Mouse (Mus musculus) intestine, embryonic 16.5 days (tissue): ENCODE data around the gene Cep135. TPM values are rescaled to one million over a fixed set of nuclear protein-coding genes. Genes with fewer than 3 reads are reported as not detected.

ENCODE experiments used
- ATAC-seq: fragments of 200-750 bp; cut with Nextera tagmentation; 2 replicates; pipeline ENCODE4 v1.8.0; 2017; ENCODE audit warnings: moderate TSS enrichment, moderate library complexity
- H3K27ac ChIP-seq: fragments of 300-500 bp; sonication (generic); 2 replicates; pipeline ENCODE4 v1.5.1; 2014; ENCODE audit warnings: mild to moderate bottlenecking, low read length
- H3K27me3 ChIP-seq: fragments of 300-500 bp; sonication (generic); replicated peaks from 2 replicates; pipeline ENCODE4 v1.6.1; 2014; ENCODE audit warnings: low read length, control low read depth, mixed read lengths; ENCODE audit not compliant: control insufficient read depth, insufficient read depth
- H3K36me3 ChIP-seq: fragments of 300-500 bp; sonication (generic); 2 replicates; pipeline ENCODE4 v1.6.1; 2014; ENCODE audit warnings: low read length, control low read depth; ENCODE audit not compliant: control insufficient read depth, insufficient read depth
- H3K4me1 ChIP-seq: fragments of 300-500 bp; sonication (generic); 2 replicates; pipeline ENCODE4 v1.6.1; 2014; ENCODE audit warnings: low read length, control low read depth, mixed read lengths; ENCODE audit not compliant: control insufficient read depth, insufficient read depth
- H3K4me2 ChIP-seq: fragments of 300-500 bp; sonication (generic); 2 replicates; pipeline ENCODE4 v1.6.1; 2014; ENCODE audit warnings: low read depth, low read length, control low read depth
- H3K4me3 ChIP-seq: fragments of 300-500 bp; sonication (generic); 2 replicates; pipeline ENCODE4 v1.5.1; 2014; ENCODE audit warnings: mild to moderate bottlenecking, low read length
- H3K9ac ChIP-seq: fragments of 300-500 bp; sonication (generic); 2 replicates; pipeline ENCODE4 v1.6.1; 2014; ENCODE audit warnings: low read depth, low read length
- H3K9me3 ChIP-seq: fragments of 300-500 bp; sonication (generic); 2 replicates; pipeline ENCODE4 v1.6.1; 2016; ENCODE audit warnings: low read length, control low read depth; ENCODE audit not compliant: control insufficient read depth
- WGBS: fragments of 180-500 bp; shearing (Covaris S2); extraction: QIAGEN DNeasy Blood & Tissue Kit; methylation state at CpG from one replicate; pipeline ENCODE4 v1.1.7; 2014; 5-methylcytosine and 5-hydroxymethylcytosine counted together
- polyA plus RNA-seq: library from polyadenylated mRNA; unstranded; fragments of >200 nt; fragmentation: Nextera tagmentation; extraction: Ambion mirVana; gene quantifications from 2 replicates; pipeline ENCODE4 v1.2.1, GENCODE M21; 2015

Cep135 gene
- polyA plus RNA-seq, 1 experiment from 2014 or later = 4.8 TPM

DNA sequence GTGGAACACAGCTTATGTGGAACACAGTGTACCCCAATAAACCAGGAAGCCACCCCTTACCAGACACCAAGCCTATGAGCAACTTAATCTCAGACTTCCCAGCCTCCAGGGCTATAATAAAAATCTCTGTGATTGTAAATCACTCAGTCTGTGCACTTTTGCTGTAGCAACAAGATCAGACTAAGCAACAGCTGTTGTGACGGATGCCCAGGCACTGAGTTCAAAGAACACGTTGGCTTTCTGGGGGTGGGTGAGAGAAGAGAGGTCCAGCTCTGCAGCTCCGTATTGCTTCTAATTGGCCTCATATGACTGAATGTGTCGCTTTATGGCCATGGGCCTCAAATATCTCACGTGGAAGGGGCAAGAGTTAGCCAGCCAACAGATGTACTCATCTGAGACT, 80.0 kb downstream of the Cep135 start:
- Histone ChIP-seq H3K4me2 (no peak overlapping the region), H3K27me3 (no peaks in the 10 kb centered on the region), H3K36me3 (no peaks in the 10 kb centered on the region), H3K9me3 (no peaks in the 10 kb centered on the region), H3K4me1 (peaks cover 6% of the 10 kb centered on the region), H3K4me3 (no peak overlapping the region), H3K27ac (no peak overlapping the region), H3K9ac (no peak overlapping the region)
- peak; percentile 83 for ATAC-seq
- 49% methylated on average over 5 of the region's 5 CpGs for WGBS

- peaks cover 6% of the 10 kb centered on the region for H3K4me1 ChIP-seq
- no peak overlapping the region for H3K4me3 ChIP-seq
- 90% methylated on average over 10 of the region's 10 CpGs for WGBS
- no peak overlapping the region for H3K27ac ChIP-seq
- no peaks in the 10 kb centered on the region for H3K27me3 ChIP-seq
- no peak for ATAC-seq
- H3K4me2 ChIP-seq = no peak overlapping the region
- H3K36me3 ChIP-seq = no peaks in the 10 kb centered on the region
- H3K9me3 ChIP-seq = no peaks in the 10 kb centered on the region
- H3K9ac ChIP-seq = no peak overlapping the region
Observed at GRCm38 (mm10) chr5:76670183-76670582, 81.7 kb downstream of the Cep135 start.

GRCm38 (mm10) chr5:76674022-76674653, 85.6 kb downstream of the Cep135 start:
- no peak overlapping the region for H3K27ac ChIP-seq
- no peaks in the 10 kb centered on the region for H3K4me1 ChIP-seq
- H3K27me3 ChIP-seq = no peaks in the 10 kb centered on the region
- H3K36me3 ChIP-seq = no peaks in the 10 kb centered on the region
- ATAC-seq = no peak
- H3K4me2 ChIP-seq = no peak overlapping the region
- H3K9me3 ChIP-seq = no peaks in the 10 kb centered on the region
- H3K9ac ChIP-seq = no peak overlapping the region
- WGBS = 88% methylated on average over 5 of the region's 5 CpGs
- no peak overlapping the region for H3K4me3 ChIP-seq

DNA sequence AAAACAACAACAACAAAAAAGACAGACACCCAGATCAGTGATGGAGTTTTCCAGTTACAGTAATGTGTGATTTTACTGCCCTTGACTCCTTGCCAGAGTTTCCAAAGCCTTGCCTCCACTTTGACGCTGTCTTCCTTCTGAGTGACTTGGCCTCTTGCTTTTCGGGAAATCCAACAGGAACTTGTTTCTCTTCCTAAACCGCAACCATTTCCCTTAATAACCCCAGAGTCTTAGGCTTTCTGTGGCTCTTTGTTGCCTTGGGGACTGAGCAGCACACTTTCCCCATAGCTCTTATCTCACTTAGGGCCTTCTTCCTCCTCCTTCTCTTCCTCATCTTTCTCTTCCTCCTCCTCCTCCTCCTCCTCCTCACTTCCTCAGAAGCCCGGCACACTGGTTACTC, 86.9 kb downstream of the Cep135 start:
- H3K27me3 ChIP-seq = no peaks in the 10 kb centered on the region
- H3K9me3 ChIP-seq = no peaks in the 10 kb centered on the region
- no peaks in the 10 kb centered on the region for H3K36me3 ChIP-seq
- H3K4me3 ChIP-seq = no peak overlapping the region
- no peak for ATAC-seq
- no peak overlapping the region for H3K9ac ChIP-seq
- no peak overlapping the region for H3K4me2 ChIP-seq
- 71% methylated on average over 4 of the region's 4 CpGs for WGBS
- no peaks in the 10 kb centered on the region for H3K4me1 ChIP-seq
- H3K27ac ChIP-seq = no peak overlapping the region

DNA sequence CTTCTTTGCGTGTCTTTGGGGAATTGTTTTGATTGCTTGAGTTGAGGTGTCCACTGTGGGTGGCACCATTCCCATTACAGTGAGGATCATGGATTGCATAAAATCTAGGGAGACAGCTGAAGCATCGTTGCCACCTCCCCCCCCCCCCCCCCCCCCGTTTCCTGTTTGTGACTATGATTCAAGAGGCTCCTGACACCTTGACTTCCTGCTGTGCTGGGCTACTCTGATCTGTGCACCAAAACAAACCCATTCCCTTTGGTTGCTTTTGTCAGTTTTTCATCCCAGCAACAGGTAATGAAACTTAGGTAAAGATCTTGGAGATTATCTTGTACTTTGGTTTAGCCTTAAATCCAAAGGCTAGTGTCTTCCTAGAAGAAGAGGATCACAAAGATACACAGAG, 92.5 kb downstream of the Cep135 start:
- no peak overlapping the region for H3K9ac ChIP-seq
- WGBS = 70% methylated on average over 2 of the region's 3 CpGs
- H3K4me2 ChIP-seq = no peak overlapping the region
- no peak overlapping the region for H3K27ac ChIP-seq
- H3K4me1 ChIP-seq = 0 out of 2 replicates have a peak, but pooled peaks cover 2% of the 10 kb centered on the region
- H3K4me3 ChIP-seq = no peak overlapping the region
- ATAC-seq = no peak
- H3K36me3 ChIP-seq = no peaks in the 10 kb centered on the region
- H3K9me3 ChIP-seq = no peaks in the 10 kb centered on the region
- no peaks in the 10 kb centered on the region for H3K27me3 ChIP-seq

DNA sequence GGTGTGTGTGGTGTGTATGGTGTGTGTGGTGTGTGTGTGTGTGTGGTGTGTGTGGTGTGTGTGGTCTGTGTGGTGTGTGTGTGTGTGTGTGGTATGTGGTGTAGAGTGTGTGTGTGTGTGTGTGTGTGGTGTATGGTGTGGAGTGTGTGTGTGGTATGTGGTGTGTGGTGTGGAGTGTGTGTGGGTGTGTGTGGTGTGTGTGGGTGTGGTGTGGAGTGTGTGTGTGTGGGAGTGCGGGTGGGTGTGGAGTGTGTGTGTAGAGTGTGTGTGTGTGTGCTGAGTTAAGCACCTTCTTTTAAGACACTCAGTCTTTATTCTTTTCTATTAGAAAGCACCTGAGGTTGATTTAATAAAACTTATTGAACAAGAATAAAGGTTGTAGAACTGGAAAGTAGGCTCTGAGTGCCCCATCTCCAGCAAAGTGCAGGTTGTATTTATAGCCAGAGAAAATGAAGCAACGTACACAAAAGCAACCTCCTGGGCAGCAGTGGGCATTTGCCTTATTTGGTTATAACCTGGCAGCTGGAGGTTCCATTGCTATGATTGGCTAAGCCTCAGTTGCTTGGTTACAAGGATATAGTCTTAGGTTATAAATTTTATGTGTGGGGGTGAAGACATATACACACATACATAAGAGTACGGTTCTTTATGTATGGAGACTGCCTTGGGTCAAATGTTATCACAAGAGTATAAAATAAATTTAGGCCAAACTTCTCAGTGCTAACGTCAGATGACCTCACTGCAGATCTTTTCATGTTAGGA, 93.6 kb downstream of the Cep135 start:
- no peaks in the 10 kb centered on the region for H3K27me3 ChIP-seq
- no peak overlapping the region for H3K4me2 ChIP-seq
- no peak overlapping the region for H3K9ac ChIP-seq
- no peak overlapping the region for H3K27ac ChIP-seq
- 0 out of 2 replicates have a peak, but pooled peaks cover 7% of the 10 kb centered on the region for H3K4me1 ChIP-seq
- no peak for ATAC-seq
- no peak overlapping the region for H3K4me3 ChIP-seq
- no peaks in the 10 kb centered on the region for H3K9me3 ChIP-seq
- 45% methylated on average over 4 of the region's 4 CpGs for WGBS
- no peaks in the 10 kb centered on the region for H3K36me3 ChIP-seq

DNA sequence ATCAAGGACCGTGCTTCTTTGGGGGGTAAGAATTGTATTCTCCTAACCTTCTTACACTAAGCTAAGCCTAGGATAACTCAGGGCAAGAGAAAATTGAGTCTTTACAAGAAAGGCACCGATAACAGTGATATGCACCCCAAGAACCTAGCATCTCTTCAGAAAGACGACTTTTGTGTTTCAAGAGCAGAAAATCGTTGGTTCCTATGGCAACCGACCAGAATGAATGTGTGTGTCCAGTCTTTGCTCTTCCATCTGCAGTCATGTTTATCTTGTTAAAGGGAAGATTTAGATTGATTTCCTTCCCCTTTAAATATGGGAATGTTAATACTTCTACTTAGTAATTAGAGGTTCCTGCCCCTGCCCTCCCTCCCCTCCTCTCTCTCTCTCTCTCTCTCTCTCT, 95.0 kb downstream of the Cep135 start:
- H3K4me2 ChIP-seq = no peak overlapping the region
- ATAC-seq = no peak
- no peaks in the 10 kb centered on the region for H3K9me3 ChIP-seq
- H3K27me3 ChIP-seq = no peaks in the 10 kb centered on the region
- no peak overlapping the region for H3K9ac ChIP-seq
- no peak overlapping the region for H3K27ac ChIP-seq
- no peak overlapping the region for H3K4me3 ChIP-seq
- 0 out of 2 replicates have a peak, but pooled peaks cover 7% of the 10 kb centered on the region for H3K4me1 ChIP-seq
- no peaks in the 10 kb centered on the region for H3K36me3 ChIP-seq
- 55% methylated on average over 5 of the region's 5 CpGs for WGBS

DNA sequence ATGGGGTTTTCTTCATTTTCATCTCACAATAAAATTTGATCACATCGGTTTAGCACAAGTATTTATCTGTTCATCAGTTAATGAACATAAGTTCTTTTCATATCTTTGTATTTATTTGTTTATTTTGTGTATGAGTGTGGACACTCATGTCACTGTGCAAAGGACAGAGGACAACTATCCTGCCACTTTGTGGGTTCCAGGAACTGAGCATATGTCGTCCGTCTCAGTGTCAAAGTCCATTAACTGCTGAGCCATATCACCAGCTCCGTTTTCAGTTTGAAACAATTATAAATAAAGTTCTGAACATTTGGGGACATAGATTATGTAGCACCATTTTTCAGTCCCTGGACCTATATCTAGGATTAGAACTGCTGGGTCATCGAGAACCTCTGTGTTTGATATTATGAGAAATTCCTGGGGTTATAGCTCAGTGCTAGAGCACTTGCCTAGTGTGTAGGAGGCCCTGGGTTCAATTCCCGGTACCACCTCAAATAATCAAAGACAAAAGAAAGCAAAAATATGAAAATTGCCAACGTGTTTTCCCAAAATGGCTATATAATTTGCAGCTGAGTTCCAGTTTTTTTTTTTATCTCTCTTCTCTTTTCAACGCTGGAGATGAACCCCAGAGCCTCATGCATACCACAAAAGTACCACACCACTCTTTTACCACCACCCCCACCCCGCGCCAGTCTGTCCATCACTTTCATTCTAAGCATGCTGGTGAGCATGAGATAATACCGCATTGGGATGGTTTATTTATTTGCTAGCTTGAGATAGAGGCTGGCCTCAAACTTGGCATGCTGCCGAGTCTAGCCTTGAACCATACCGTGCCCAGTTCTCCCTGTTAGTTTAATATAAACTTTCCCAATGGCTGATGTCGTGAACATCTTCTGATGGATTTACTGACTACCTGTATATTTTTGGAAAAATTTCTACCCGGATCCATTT, 96.4 kb downstream of the Cep135 start:
- H3K9me3 ChIP-seq = no peaks in the 10 kb centered on the region
- H3K9ac ChIP-seq = no peak overlapping the region
- H3K4me3 ChIP-seq = no peak overlapping the region
- 0 out of 2 replicates have a peak, but pooled peaks cover 7% of the 10 kb centered on the region for H3K4me1 ChIP-seq
- no peaks in the 10 kb centered on the region for H3K27me3 ChIP-seq
- peak; percentile 65 for ATAC-seq
- H3K4me2 ChIP-seq = no peak overlapping the region
- H3K27ac ChIP-seq = peak overlapping the region; percentile 26; the same call in 1 of the 2 replicates
- no peaks in the 10 kb centered on the region for H3K36me3 ChIP-seq
- 71% methylated on average over 15 of the region's 15 CpGs for WGBS

DNA sequence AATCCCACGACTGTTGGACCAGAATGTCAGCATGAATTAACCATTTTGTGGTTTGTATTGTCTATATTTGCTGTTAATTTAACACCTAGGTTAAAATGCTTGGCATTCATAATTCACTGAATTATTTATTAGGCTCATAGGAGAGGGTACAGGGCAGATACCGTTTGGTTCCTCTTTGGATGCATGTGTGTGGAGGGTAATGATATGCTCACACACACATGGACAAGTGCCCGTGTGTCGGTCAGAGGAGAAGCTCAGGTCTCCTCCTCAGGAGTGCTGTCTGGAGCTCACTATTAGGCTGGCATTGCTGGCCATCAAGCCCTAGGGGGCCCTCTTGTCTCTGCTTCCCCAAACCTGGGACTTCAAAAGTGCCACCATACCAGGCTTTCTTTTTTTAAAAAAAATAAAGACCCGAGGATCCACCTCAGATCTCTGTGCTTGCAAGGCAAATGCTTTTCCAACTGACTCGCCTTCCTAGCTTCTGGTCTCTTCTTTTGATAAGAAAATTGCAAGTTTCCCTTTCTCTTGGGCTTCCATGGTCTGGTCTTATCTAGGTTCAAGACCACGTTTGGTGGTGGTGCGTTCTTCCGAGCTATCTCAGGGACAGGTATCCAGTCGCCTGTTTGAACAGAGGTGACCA, 99.6 kb downstream of the Cep135 start:
- WGBS = 90% methylated on average over 10 of the region's 10 CpGs
- no peaks in the 10 kb centered on the region for H3K9me3 ChIP-seq
- no peak overlapping the region for H3K27ac ChIP-seq
- ATAC-seq = no peak
- no peak overlapping the region for H3K9ac ChIP-seq
- H3K4me2 ChIP-seq = no peak overlapping the region
- H3K4me1 ChIP-seq = 0 out of 2 replicates have a peak, but pooled peaks cover 7% of the 10 kb centered on the region
- no peaks in the 10 kb centered on the region for H3K36me3 ChIP-seq
- H3K27me3 ChIP-seq = no peaks in the 10 kb centered on the region
- no peak overlapping the region for H3K4me3 ChIP-seq
